6 mouse cellular contexts compared by ENCODE assay signal in the genomic region with DNA sequence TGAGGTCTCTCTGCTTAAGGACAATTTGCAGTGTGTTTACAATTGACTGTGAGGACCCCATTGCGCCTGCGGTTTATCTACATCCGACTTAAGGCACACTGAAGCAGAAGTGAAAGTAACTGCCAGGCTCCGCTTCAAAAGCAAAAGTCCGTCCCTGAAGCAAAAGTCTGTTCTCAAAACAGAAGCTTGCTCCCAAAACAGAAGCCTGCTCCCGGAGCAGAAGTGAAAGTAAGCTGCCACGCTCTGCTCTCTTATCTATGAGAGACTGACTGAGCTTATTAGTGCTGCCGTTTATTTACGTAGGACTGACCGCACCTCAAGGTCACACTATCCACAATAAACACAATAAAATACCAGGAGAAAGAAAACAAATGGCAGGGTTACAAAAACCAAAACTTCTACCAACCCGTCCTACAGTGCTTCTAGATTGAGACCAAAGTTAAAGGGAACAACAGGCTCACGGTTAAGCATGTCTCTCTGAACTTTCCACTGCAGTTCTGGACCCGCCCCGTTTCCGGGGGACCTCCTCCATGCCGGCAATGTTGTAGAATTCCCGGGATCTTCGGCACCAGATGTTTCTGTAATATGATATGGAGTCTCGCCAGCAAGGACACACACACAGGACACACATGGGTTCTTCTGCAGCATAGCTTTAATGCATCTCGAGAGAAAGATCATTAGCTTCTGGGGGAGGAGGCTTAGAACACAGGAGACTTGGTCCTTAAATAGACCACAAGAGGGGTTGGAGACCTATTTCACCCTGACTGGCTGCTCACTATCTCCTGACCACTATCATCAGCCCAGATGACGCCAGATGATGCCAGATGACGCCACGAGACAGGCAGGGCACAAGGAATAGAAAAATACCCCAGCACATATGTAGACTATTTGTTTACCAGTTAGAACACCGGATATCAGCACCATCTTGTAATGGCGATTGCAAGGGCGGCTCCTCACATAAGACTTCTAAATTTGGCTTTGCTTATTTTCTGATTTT.
A peak's percentile ranks its signal among the peaks of the same experiment; 100 is the strongest.
DNase-seq lines count a peak whose midpoint lies in the region; TF ChIP-seq lines count a peak whose summit lies in the region.
"Not testable (repeated sequence)": the region's sequence is repeated elsewhere in the genome, so short reads cannot be mapped to it uniquely, and the experiment has no call there.

No protein-coding gene starts in this region.

- not testable (repeated sequence) for TF ChIP-seq CTCF in bone marrow macrophage, adult 2 months (IDR thresholded peaks at IDR 0.05; ENCODE audit: low read depth, low read length); testis, adult 2 months (IDR thresholded peaks at IDR 0.05; ENCODE audit: control insufficient read depth, insufficient read depth, insufficient replicate concordance, low read depth, low read length)

- peak overlapping the region; percentile 83 for H3K27ac ChIP-seq in bone marrow macrophage, adult 2 months (ENCODE audit: insufficient read depth, low read depth, low read length)
- peak overlapping the region; percentile 36; the same call in 1 of the 2 replicates for H3K27ac ChIP-seq in testis, adult 2 months (ENCODE audit: control insufficient read depth, insufficient read depth, low read depth, low read length)

- peak; percentile 5 to 21 for DNase-seq in heart, adult 18-20 months
- peak; percentile 31 for DNase-seq in layer of hippocampus, adult 9-11 months
- DNase-seq in lung, postnatal 36 days: peak; percentile 1
- peak; percentile 20 for DNase-seq in ovary, postnatal 36 days (ENCODE audit: low spot score)

- not testable (repeated sequence) for H3K27me3 ChIP-seq in testis, adult 2 months (ENCODE audit: control insufficient read depth, insufficient read depth, low read length)

- H3K36me3 ChIP-seq in testis, adult 2 months (ENCODE audit: control insufficient read depth, insufficient read depth, low read length): not testable (repeated sequence)

- peak overlapping the region; percentile 31 for H3K4me3 ChIP-seq in bone marrow macrophage, adult 2 months (ENCODE audit: insufficient read depth, low read length)
- H3K4me3 ChIP-seq in testis, adult 2 months (ENCODE audit: control insufficient read depth, low read depth, low read length): not testable (repeated sequence)

- not testable (repeated sequence) for TF ChIP-seq POLR2A in bone marrow macrophage, adult 2 months (IDR thresholded peaks at IDR 0.05; ENCODE audit: borderline replicate concordance, low read depth, low read length); testis, adult 2 months (IDR thresholded peaks at IDR 0.05; ENCODE audit: control insufficient read depth, low read depth, low read length)

- not testable (repeated sequence) for H3K4me1 ChIP-seq in bone marrow macrophage, adult 2 months (ENCODE audit: control insufficient read depth, insufficient read depth, low read length); testis, adult 2 months (ENCODE audit: control insufficient read depth, insufficient read depth, low read length)
